ENCODE assay signal across 20 mouse cellular contexts in genomic region chr5:107500741-107501140, GRCm38 (mm10). TPM values are rescaled to one million over a fixed set of nuclear protein-coding genes. Genes with fewer than 3 reads are reported as not detected.
A peak's percentile ranks its signal among the peaks of the same experiment; 100 is the strongest.
DNase-seq lines count a peak whose midpoint lies in the region; ATAC-seq and TF ChIP-seq lines count a peak whose summit lies in the region.
"Had no signal": no experiment of that assay in that cellular context is flagged by ENCODE, and none has a peak within 500 bp of the region (broad histone marks: within the 10 kb centered on the region; RNA-seq: fewer than 3 reads in every experiment).

No protein-coding gene starts in this region.

- H3K9ac ChIP-seq in forebrain, embryonic 15.5 days (replicated peaks) = no peak overlapping the region
- H3K9ac ChIP-seq in forebrain, embryonic 13.5 days = no peak overlapping the region
- H3K9ac ChIP-seq: embryonic facial prominence, embryonic 12.5 days; forebrain, postnatal 0 days had no signal

- no peaks in the 10 kb centered on the region for H3K27me3 ChIP-seq in forebrain, embryonic 15.5 days
- no peaks in the 10 kb centered on the region for H3K27me3 ChIP-seq in forebrain, embryonic 13.5 days
- H3K27me3 ChIP-seq: embryonic facial prominence, embryonic 12.5 days had no signal

- 45% methylated on average over 1 of the region's 1 CpGs for WGBS in forebrain, embryonic 15.5 days
- WGBS in forebrain, embryonic 13.5 days = 73% methylated on average over 1 of the region's 1 CpGs

- no peak for TF ChIP-seq POLR2A in brain, embryonic 14.5 days (IDR thresholded peaks at IDR 0.05; ENCODE audit: borderline replicate concordance, extremely low read depth, insufficient read depth, insufficient read length, poor library complexity, severe bottlenecking)

- no peak for TF ChIP-seq CTCF in layer of hippocampus, adult 2 months (conservative IDR thresholded peaks at IDR 0.05)
- TF ChIP-seq CTCF in brain, embryonic 14.5 days (IDR thresholded peaks at IDR 0.05; ENCODE audit: borderline replicate concordance, extremely low read depth, insufficient read depth, insufficient read length) = no peak

- no peaks in the 10 kb centered on the region for H3K9me3 ChIP-seq in forebrain, embryonic 15.5 days
- H3K9me3 ChIP-seq in forebrain, embryonic 13.5 days (replicated peaks) = no peaks in the 10 kb centered on the region
- H3K9me3 ChIP-seq: embryonic facial prominence, embryonic 10.5 days; embryonic facial prominence, embryonic 12.5 days had no signal

- no peak overlapping the region for H3K4me3 ChIP-seq in forebrain, embryonic 15.5 days
- H3K4me3 ChIP-seq in forebrain, embryonic 13.5 days = no peak overlapping the region
- H3K4me3 ChIP-seq in layer of hippocampus, adult 2 months = peak overlapping the region; percentile 53; the same call in 1 of the 2 replicates
- H3K4me3 ChIP-seq: embryonic facial prominence, embryonic 10.5 days; embryonic facial prominence, embryonic 12.5 days had no signal

- H3K4me2 ChIP-seq in forebrain, embryonic 15.5 days (replicated peaks) = no peak overlapping the region
- no peak overlapping the region for H3K4me2 ChIP-seq in forebrain, embryonic 13.5 days
- H3K4me2 ChIP-seq: embryonic facial prominence, embryonic 12.5 days had no signal

- ATAC-seq in forebrain, embryonic 15.5 days (replicated peaks) = no peak
- ATAC-seq in forebrain, embryonic 13.5 days = no peak
- ATAC-seq: forebrain, postnatal 0 days had no signal

- peak overlapping the region; percentile 56 for H3K27ac ChIP-seq in forebrain, embryonic 15.5 days (replicated peaks)
- H3K27ac ChIP-seq in forebrain, embryonic 13.5 days = no peak overlapping the region
- H3K27ac ChIP-seq in layer of hippocampus, adult 2 months = no peak overlapping the region
- H3K27ac ChIP-seq: embryonic facial prominence, embryonic 10.5 days; embryonic facial prominence, embryonic 12.5 days had no signal

- peaks cover 48% of the 10 kb centered on the region for H3K4me1 ChIP-seq in forebrain, embryonic 15.5 days
- peaks cover 41% of the 10 kb centered on the region for H3K4me1 ChIP-seq in forebrain, embryonic 13.5 days

- H3K36me3 ChIP-seq in forebrain, embryonic 15.5 days = peaks cover 19% of the 10 kb centered on the region
- peaks cover 31% of the 10 kb centered on the region for H3K36me3 ChIP-seq in forebrain, embryonic 13.5 days (ENCODE audit: poor library complexity, severe bottlenecking)
- H3K36me3 ChIP-seq: embryonic facial prominence, embryonic 10.5 days had no signal

- DNase-seq in layer of hippocampus, adult 2 months (ENCODE audit: low spot score in 2 of 2) = no peak
- DNase-seq in layer of hippocampus, adult 11-12 months (ENCODE audit: low spot score) = no peak
- DNase-seq in brain, adult 2 months (ENCODE audit: low read depth, low spot score) = peak; percentile 65
- DNase-seq in brain, embryonic 14.5 days (ENCODE audit: low read depth) = peak; percentile 51
- DNase-seq in cerebellum, postnatal 25 days = no peak
- DNase-seq: adrenal gland, adult 2 months; adrenal gland, postnatal 10 days; adrenal gland, postnatal 25 days; cerebellum, adult 11 months; cerebellum, adult 8-10 months; cerebellum, adult 9-11 months; cerebellum, postnatal 14 days; forebrain, postnatal 0 days had no signal

RNA-seq across cellular contexts. Expression of gene Gm42669, which starts 6.7 kb away (rescaled TPM):
- polyA plus RNA-seq in forebrain, embryonic 15.5 days (2015; fragmentation: Nextera tagmentation; extraction: Ambion mirVana) = 0.43 and 0.52 TPM in 2 replicates
- 0.57 and 0.71 TPM in 2 replicates for polyA plus RNA-seq in forebrain, embryonic 13.5 days (2015; fragmentation: Nextera tagmentation; extraction: Ambion mirVana)
- under 1 TPM; 0.31 to 0.37 TPM for total RNA-seq in layer of hippocampus, adult 2 months (2021)
- polyA plus RNA-seq in brain, embryonic 14.5 days (2012; rRNA removed) = 0.16 and 0.33 TPM in 2 replicates
- total RNA-seq: adrenal gland, adult 2 months; adrenal gland, postnatal 25 days; adrenal gland, postnatal 4 days had no signal
- polyA plus RNA-seq: adrenal gland, adult 2 months had no signal

RNA-seq across cellular contexts. Expression of gene 1700028K03Rik, which starts 33.8 kb away (rescaled TPM):
- polyA plus RNA-seq in forebrain, embryonic 15.5 days (2015; fragmentation: Nextera tagmentation; extraction: Ambion mirVana) = 0.19 and 0.31 TPM in 2 replicates
- polyA plus RNA-seq in forebrain, embryonic 13.5 days (2015; fragmentation: Nextera tagmentation; extraction: Ambion mirVana) = 0.06 and 0.11 TPM in 2 replicates
- total RNA-seq in layer of hippocampus, adult 2 months (2021) = 1 to 10 TPM; 1.0 TPM
- polyA plus RNA-seq in brain, embryonic 14.5 days (2012; rRNA removed) = 0.10 TPM in 2 replicates
- total RNA-seq: adrenal gland, adult 2 months; MEL had no signal
- polyA plus RNA-seq: C2C12 had no signal

Comparison
In these comparisons a context has a peak if more than half of its experiments do, and no peak if none do; other contexts are left out.
1. DNase-seq: peak in brain, adult 2 months (single experiment) and brain, embryonic 14.5 days (single experiment); none in layer of hippocampus, adult 2 months (0 of 2), layer of hippocampus, adult 11-12 months (single experiment) and cerebellum, postnatal 25 days (0 of 2).